Mouse (Mus musculus) lung, adult 2 months (tissue): ENCODE measurements around the gene Pdpk1.

ENCODE experiments used
- CTCF ChIP-seq: fragments of 200-500 bp; IDR thresholded peaks from 2 replicates; pipeline ENCODE4 v1.5.1; 2011; ENCODE audit warnings: mild to moderate bottlenecking, low read length, control low read depth; ENCODE audit not compliant: insufficient read depth
- POLR2A ChIP-seq: fragments of 200-500 bp; IDR thresholded peaks from 2 replicates; pipeline ENCODE4 v1.6.1; 2011; ENCODE audit warnings: low read depth, mild to moderate bottlenecking, control low read depth, low read length, borderline replicate concordance; ENCODE audit errors: extremely low read depth

DNA sequence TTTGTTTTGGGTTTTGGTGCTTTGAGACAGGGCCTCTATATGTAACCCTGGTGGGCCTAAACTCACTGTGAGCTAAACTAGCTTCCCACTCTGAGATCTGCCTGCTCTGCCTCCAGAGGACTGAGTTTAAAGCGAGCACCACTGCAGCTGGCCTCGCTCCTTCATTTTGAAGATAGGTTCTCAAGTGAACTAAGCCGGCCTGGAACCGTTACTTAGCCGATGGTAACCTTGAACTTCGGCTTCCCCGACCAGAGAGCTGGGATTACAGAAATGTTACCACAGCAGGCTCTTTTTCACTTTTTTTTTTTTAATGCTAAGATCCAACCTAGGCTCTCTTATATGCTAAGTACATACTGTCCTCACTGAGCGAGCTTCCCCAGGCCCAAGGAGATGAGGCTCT, 42.5 kb upstream of the Pdpk1 start:
- TF ChIP-seq POLR2A (no peak), CTCF (no peak)
